Comparison of ENCODE assay signal across 10 mouse cellular contexts in genomic region chr1:135171984-135172383, GRCm38 (mm10). TPM values are rescaled to one million over a fixed set of nuclear protein-coding genes. Genes with fewer than 3 reads are reported as not detected.
DNase-seq lines count a peak whose midpoint lies in the region; ATAC-seq and TF ChIP-seq lines count a peak whose summit lies in the region.
"Had no signal": no experiment of that assay in that cellular context is flagged by ENCODE, and none has a peak within 500 bp of the region (broad histone marks: within the 10 kb centered on the region; RNA-seq: fewer than 3 reads in every experiment).

No protein-coding gene starts in this region.

- peak; percentile 72; the same call in 1 of the 2 replicates for TF ChIP-seq CTCF in brain, embryonic 14.5 days (IDR thresholded peaks at IDR 0.05; ENCODE audit: borderline replicate concordance, extremely low read depth, insufficient read depth, insufficient read length)
- TF ChIP-seq CTCF in hindbrain, postnatal 0 days (IDR thresholded peaks at IDR 0.05; ENCODE audit: low read depth) = peak; percentile 93

- no peaks in the 10 kb centered on the region for H3K27me3 ChIP-seq in forebrain, embryonic 14.5 days (replicated peaks; ENCODE audit: control insufficient read depth, insufficient read depth, low read length)
- H3K27me3 ChIP-seq in hindbrain, postnatal 0 days (ENCODE audit: insufficient read depth, low read length) = no peaks in the 10 kb centered on the region
- H3K27me3 ChIP-seq in midbrain, embryonic 15.5 days (replicated peaks) = no peaks in the 10 kb centered on the region

- peak; percentile 16 for DNase-seq in CD4-positive, CD25-positive, alpha-beta regulatory T cell, adult 2 months (ENCODE audit: low read depth, low spot score)
- DNase-seq in brain, embryonic 14.5 days (ENCODE audit: low read depth) = peak; percentile 92
- peak; percentile 88 for DNase-seq in forebrain, embryonic 14.5 days (ENCODE audit: low spot score)
- peak; percentile 93 for DNase-seq in hindbrain, postnatal 0 days (ENCODE audit: low spot score)
- DNase-seq in left cerebral cortex, postnatal 4 days = peak; percentile 73
- DNase-seq in thymus, postnatal 4 days = no peak

- WGBS in forebrain, embryonic 14.5 days = 57% methylated on average over 6 of the region's 6 CpGs
- 51% methylated on average over 6 of the region's 6 CpGs for WGBS in hindbrain, postnatal 0 days
- WGBS in midbrain, embryonic 15.5 days = 60% methylated on average over 6 of the region's 6 CpGs

- no peak for ATAC-seq in CD4-positive, CD25-positive, alpha-beta regulatory T cell, adult 4 months
- peak; percentile 68 for ATAC-seq in forebrain, embryonic 14.5 days
- ATAC-seq in hindbrain, postnatal 0 days = peak; percentile 87
- peak; percentile 84 for ATAC-seq in midbrain, embryonic 15.5 days (replicated peaks)

- no peak overlapping the region for H3K27ac ChIP-seq in forebrain, embryonic 14.5 days (ENCODE audit: low read depth, low read length)
- no peak overlapping the region for H3K27ac ChIP-seq in hindbrain, postnatal 0 days
- H3K27ac ChIP-seq in midbrain, embryonic 15.5 days = no peak overlapping the region

- intact Hi-C loops in left cerebral cortex, postnatal 4 days (cut with DNase I) = loop anchor here (5.0 kb wide), 2 partner anchors 85 to 195 kb away; partner anchors contain the start of gene Elf3

- H3K4me3 ChIP-seq in forebrain, embryonic 14.5 days (ENCODE audit: low read depth, low read length) = no peak overlapping the region
- no peak overlapping the region for H3K4me3 ChIP-seq in hindbrain, postnatal 0 days (ENCODE audit: low read length)
- no peak overlapping the region for H3K4me3 ChIP-seq in midbrain, embryonic 15.5 days

- H3K4me2 ChIP-seq in forebrain, embryonic 14.5 days (ENCODE audit: low read length) = no peak overlapping the region
- no peak overlapping the region for H3K4me2 ChIP-seq in hindbrain, postnatal 0 days (ENCODE audit: low read depth, low read length)
- no peak overlapping the region for H3K4me2 ChIP-seq in midbrain, embryonic 15.5 days

- no peaks in the 10 kb centered on the region for H3K36me3 ChIP-seq in forebrain, embryonic 14.5 days (ENCODE audit: control insufficient read depth, insufficient read depth, low read length)
- no peaks in the 10 kb centered on the region for H3K36me3 ChIP-seq in hindbrain, postnatal 0 days (ENCODE audit: insufficient read depth, low read length)
- H3K36me3 ChIP-seq in midbrain, embryonic 15.5 days (replicated peaks) = no peaks in the 10 kb centered on the region

- TF ChIP-seq POLR2A in brain, embryonic 14.5 days (IDR thresholded peaks at IDR 0.05; ENCODE audit: borderline replicate concordance, extremely low read depth, insufficient read depth, insufficient read length, poor library complexity, severe bottlenecking) = no peak

- no peaks in the 10 kb centered on the region for H3K4me1 ChIP-seq in forebrain, embryonic 14.5 days (ENCODE audit: control insufficient read depth, insufficient read depth, low read length)
- H3K4me1 ChIP-seq in hindbrain, postnatal 0 days (ENCODE audit: insufficient read depth, low read length) = 0 out of 2 replicates have a peak, but pooled peaks cover 4% of the 10 kb centered on the region
- no peaks in the 10 kb centered on the region for H3K4me1 ChIP-seq in midbrain, embryonic 15.5 days

- no peak overlapping the region for H3K9ac ChIP-seq in forebrain, embryonic 14.5 days (ENCODE audit: low read length)
- no peak overlapping the region for H3K9ac ChIP-seq in hindbrain, postnatal 0 days (replicated peaks; ENCODE audit: low read length)
- H3K9ac ChIP-seq in midbrain, embryonic 15.5 days = no peak overlapping the region

- no peaks in the 10 kb centered on the region for H3K9me3 ChIP-seq in forebrain, embryonic 14.5 days (replicated peaks; ENCODE audit: control insufficient read depth, low read length)
- H3K9me3 ChIP-seq in hindbrain, postnatal 0 days (ENCODE audit: low read length) = no peaks in the 10 kb centered on the region
- no peaks in the 10 kb centered on the region for H3K9me3 ChIP-seq in midbrain, embryonic 15.5 days

RNA-seq across cellular contexts. Expression of gene Gpr37l1, which starts 4.5 kb away (rescaled TPM):
- not detected for polyA plus RNA-seq in CD4-positive, CD25-positive, alpha-beta regulatory T cell, adult 4 months (2017; shearing (Covaris generic))
- polyA plus RNA-seq in brain, embryonic 14.5 days (2012; rRNA removed) = 0.35 and 0.46 TPM in 2 replicates
- 0.24 and 0.33 TPM in 2 replicates for polyA plus RNA-seq in forebrain, embryonic 14.5 days (2014; fragmentation: Nextera tagmentation; extraction: Ambion mirVana)
- total RNA-seq in hindbrain, postnatal 0 days (2014; rRNA removed) = 42.6 and 66.3 TPM in 2 replicates
- 24.9 and 32.1 TPM in 2 replicates for polyA plus RNA-seq in hindbrain, postnatal 0 days (2015; fragmentation: Nextera tagmentation; extraction: Ambion mirVana)
- 10 to 100 TPM; 15.8 to 18.8 TPM for total RNA-seq in left cerebral cortex, postnatal 4 days (2021)
- 0.87 and 1.2 TPM in 2 replicates for polyA plus RNA-seq in midbrain, embryonic 15.5 days (2015; fragmentation: Nextera tagmentation; extraction: Ambion mirVana)
- polyA plus RNA-seq: C2C12; heart, embryonic 14.5 days had no signal

RNA-seq across cellular contexts. Expression of gene Arl8a, which starts 25.4 kb away (rescaled TPM):
- 10 to 100 TPM; 11.5 to 13.8 TPM for polyA plus RNA-seq in CD4-positive, CD25-positive, alpha-beta regulatory T cell, adult 4 months (2017; shearing (Covaris generic))
- polyA plus RNA-seq in brain, embryonic 14.5 days (2012; rRNA removed) = 333 and 385 TPM in 2 replicates
- 213 and 251 TPM in 2 replicates for polyA plus RNA-seq in forebrain, embryonic 14.5 days (2014; fragmentation: Nextera tagmentation; extraction: Ambion mirVana)
- 251 and 277 TPM in 2 replicates for total RNA-seq in hindbrain, postnatal 0 days (2014; rRNA removed)
- 329 and 369 TPM in 2 replicates for polyA plus RNA-seq in hindbrain, postnatal 0 days (2015; fragmentation: Nextera tagmentation; extraction: Ambion mirVana)
- 100 to 1,000 TPM; 508 to 512 TPM for total RNA-seq in left cerebral cortex, postnatal 4 days (2021)
- polyA plus RNA-seq in midbrain, embryonic 15.5 days (2015; fragmentation: Nextera tagmentation; extraction: Ambion mirVana) = 401 and 406 TPM in 2 replicates

RNA-seq across cellular contexts. Expression of gene Ptpn7, which starts 39.5 kb away (rescaled TPM):
- 100 to 1,000 TPM; 166 to 302 TPM for polyA plus RNA-seq in CD4-positive, CD25-positive, alpha-beta regulatory T cell, adult 4 months (2017; shearing (Covaris generic))
- 0.45 and 0.46 TPM in 2 replicates for polyA plus RNA-seq in brain, embryonic 14.5 days (2012; rRNA removed)
- polyA plus RNA-seq in forebrain, embryonic 14.5 days (2014; fragmentation: Nextera tagmentation; extraction: Ambion mirVana) = 0.32 and 0.57 TPM in 2 replicates
- 0.10 and 0.54 TPM in 2 replicates for total RNA-seq in hindbrain, postnatal 0 days (2014; rRNA removed)
- polyA plus RNA-seq in hindbrain, postnatal 0 days (2015; fragmentation: Nextera tagmentation; extraction: Ambion mirVana) = 0.10 and 0.11 TPM in 2 replicates
- under 1 TPM; 0.10 to 0.24 TPM for total RNA-seq in left cerebral cortex, postnatal 4 days (2021)
- 0.34 and 0.50 TPM in 2 replicates for polyA plus RNA-seq in midbrain, embryonic 15.5 days (2015; fragmentation: Nextera tagmentation; extraction: Ambion mirVana)

Comparison
In these comparisons a context has a peak if more than half of its experiments do, and no peak if none do; other contexts are left out.
1. RNA of gene Gpr37l1, which starts 4.5 kb away (polyA plus RNA-seq): 24.9 to 32.1 TPM in hindbrain, postnatal 0 days; 0.87 to 1.2 TPM in midbrain, embryonic 15.5 days, 0.35 to 0.46 TPM in brain, embryonic 14.5 days, 0.24 to 0.33 TPM in forebrain, embryonic 14.5 days and not detected in CD4-positive, CD25-positive, alpha-beta regulatory T cell, adult 4 months; every median in the first group is over 10 times any median in the second.
2. RNA of gene Arl8a, which starts 25.4 kb away (polyA plus RNA-seq): 401 to 406 TPM in midbrain, embryonic 15.5 days, 333 to 385 TPM in brain, embryonic 14.5 days, 329 to 369 TPM in hindbrain, postnatal 0 days and 213 to 251 TPM in forebrain, embryonic 14.5 days; 11.5 to 13.8 TPM in CD4-positive, CD25-positive, alpha-beta regulatory T cell, adult 4 months; every median in the first group is over 10 times any median in the second.
3. RNA of gene Ptpn7, which starts 39.5 kb away (polyA plus RNA-seq): 166 to 302 TPM in CD4-positive, CD25-positive, alpha-beta regulatory T cell, adult 4 months; 0.32 to 0.57 TPM in forebrain, embryonic 14.5 days, 0.45 to 0.46 TPM in brain, embryonic 14.5 days, 0.34 to 0.50 TPM in midbrain, embryonic 15.5 days and 0.10 to 0.11 TPM in hindbrain, postnatal 0 days; every median in the first group is over 100 times any median in the second.